Mouse (Mus musculus) hindbrain, embryonic 15.5 days (tissue): ENCODE results near the gene Gm3376. TPM values are rescaled to one million over a fixed set of nuclear protein-coding genes. Genes with fewer than 3 reads are reported as not detected.
"Not testable (repeated sequence)": the region's sequence is repeated elsewhere in the genome, so short reads cannot be mapped to it uniquely, and the experiment has no call there.

Experiments used
- ATAC-seq: fragments of 200-750 bp; cut with Nextera tagmentation; 2 replicates; pipeline ENCODE4 v1.8.0; 2017; ENCODE audit warnings: low read depth, moderate number of reproducible peaks, moderate TSS enrichment; ENCODE audit not compliant: low FRiP score
- H3K27ac ChIP-seq: fragments of 300-500 bp; sonication (generic); replicated peaks from 2 replicates; pipeline ENCODE4 v1.5.1; 2015; ENCODE audit warnings: mild to moderate bottlenecking, inconsistent platforms
- H3K27me3 ChIP-seq: fragments of 300-500 bp; sonication (generic); 2 replicates; pipeline ENCODE4 v1.6.1; 2015; ENCODE audit warnings: control low read depth, inconsistent platforms
- H3K36me3 ChIP-seq: fragments of 300-500 bp; sonication (generic); 2 replicates; pipeline ENCODE4 v1.6.1; 2015; ENCODE audit warnings: control low read depth, inconsistent platforms
- H3K4me1 ChIP-seq: fragments of 300-500 bp; sonication (generic); replicated peaks from 2 replicates; pipeline ENCODE4 v1.6.1; 2015; ENCODE audit warnings: control low read depth, inconsistent platforms
- H3K4me2 ChIP-seq: fragments of 300-500 bp; sonication (generic); 2 replicates; pipeline ENCODE4 v1.6.1; 2015; ENCODE audit warnings: moderate library complexity, mild to moderate bottlenecking, inconsistent platforms
- H3K4me3 ChIP-seq: fragments of 300-500 bp; sonication (generic); 2 replicates; pipeline ENCODE4 v1.5.1; 2015; ENCODE audit warnings: mild to moderate bottlenecking, inconsistent platforms
- H3K9ac ChIP-seq: fragments of 300-500 bp; sonication (generic); 2 replicates; pipeline ENCODE4 v1.6.1; 2015; ENCODE audit warnings: inconsistent platforms
- H3K9me3 ChIP-seq: fragments of 300-500 bp; sonication (generic); 2 replicates; pipeline ENCODE4 v1.6.1; 2016; ENCODE audit warnings: control low read depth, inconsistent platforms
- WGBS: fragments of 180-500 bp; shearing (Covaris S2); methylation state at CpG from one replicate; pipeline ENCODE4 v1.1.7; 2015; 5-methylcytosine and 5-hydroxymethylcytosine counted together
- polyA plus RNA-seq: library from polyadenylated mRNA; unstranded; fragments of >200 nt; fragmentation: Nextera tagmentation; extraction: Ambion mirVana; gene quantifications from 2 replicates; pipeline ENCODE4 v1.2.1, GENCODE M21; 2015

The Gm3376 gene
- polyA plus RNA-seq = not detected in 2 replicates

GRCm38 (mm10) chrY:3771373-3771772 is at the start of gene Gm3376:
Gene Gm3376, plus strand, starts transcription at chrY:3771673.
- not testable (repeated sequence) for H3K4me2 ChIP-seq, H3K4me1 ChIP-seq, H3K27ac ChIP-seq, ATAC-seq, H3K4me3 ChIP-seq, H3K9ac ChIP-seq, H3K9me3 ChIP-seq, H3K36me3 ChIP-seq, H3K27me3 ChIP-seq
- WGBS = no CpG with 5 or more reads among the region's 9 CpGs
